Mouse (Mus musculus): ENCODE measurements around the gene H2afv. TPM values are rescaled to one million over a fixed set of nuclear protein-coding genes. Genes with fewer than 3 reads are reported as not detected.
A peak's percentile ranks its signal among the peaks of the same experiment; 100 is the strongest.

H2afv gene
- polyA plus RNA-seq, 1 experiment: 29.8 TPM

- H3K27ac ChIP-seq (ENCODE audit: insufficient read depth, low read length): no peak overlapping the region
- H3K27me3 ChIP-seq (ENCODE audit: control insufficient read depth, insufficient read depth, low read length): no peaks in the 10 kb centered on the region
- TF ChIP-seq POLR2A (IDR thresholded peaks at IDR 0.05; ENCODE audit: low read depth, low read length) (no peak), CTCF (IDR thresholded peaks at IDR 0.05; ENCODE audit: extremely low read depth, insufficient read depth, insufficient read length, insufficient replicate concordance) (no peak)
- no peaks in the 10 kb centered on the region for H3K36me3 ChIP-seq (ENCODE audit: control insufficient read depth, insufficient read depth, low read length)
- H3K4me1 ChIP-seq (ENCODE audit: control insufficient read depth, insufficient read depth, insufficient read length): peaks cover 2% of the 10 kb centered on the region; the same call in 1 of the 2 replicates
- 78% methylated on average over 4 of the region's 4 CpGs for WGBS
- no peak overlapping the region for H3K4me3 ChIP-seq (ENCODE audit: extremely low read depth, insufficient read depth, insufficient read length)
- no peak for DNase-seq (ENCODE audit: low read depth in 1 of 2, low spot score in 2 of 2)
These were observed 3.2 kb upstream of the H2afv start for GRCm38 (mm10) chr11:6447493-6447892.

- Histone ChIP-seq H3K27me3 (ENCODE audit: control insufficient read depth, insufficient read depth, low read length) (no peaks in the 10 kb centered on the region), H3K36me3 (ENCODE audit: control insufficient read depth, insufficient read depth, low read length) (no peaks in the 10 kb centered on the region), H3K4me3 (ENCODE audit: extremely low read depth, insufficient read depth, insufficient read length) (no peak overlapping the region), H3K27ac (ENCODE audit: insufficient read depth, low read length) (no peak overlapping the region), H3K4me1 (ENCODE audit: control insufficient read depth, insufficient read depth, insufficient read length) (peaks cover 2% of the 10 kb centered on the region; the same call in 1 of the 2 replicates)
- no peak for DNase-seq (ENCODE audit: low read depth in 1 of 2, low spot score in 2 of 2)
- TF ChIP-seq POLR2A (IDR thresholded peaks at IDR 0.05; ENCODE audit: low read depth, low read length) (no peak), CTCF (IDR thresholded peaks at IDR 0.05; ENCODE audit: extremely low read depth, insufficient read depth, insufficient read length, insufficient replicate concordance) (no peak)
- 91% methylated on average over 7 of the region's 7 CpGs for WGBS
These were observed 1.7 kb upstream of the H2afv start for GRCm38 (mm10) chr11:6445951-6446350.

- no peak for DNase-seq (ENCODE audit: low read depth in 1 of 2, low spot score in 2 of 2)
- Histone ChIP-seq H3K4me3 (ENCODE audit: extremely low read depth, insufficient read depth, insufficient read length) (no peak overlapping the region), H3K4me1 (ENCODE audit: control insufficient read depth, insufficient read depth, insufficient read length) (peaks cover 2% of the 10 kb centered on the region; the same call in 1 of the 2 replicates), H3K36me3 (ENCODE audit: control insufficient read depth, insufficient read depth, low read length) (no peaks in the 10 kb centered on the region), H3K27me3 (ENCODE audit: control insufficient read depth, insufficient read depth, low read length) (no peaks in the 10 kb centered on the region), H3K27ac (ENCODE audit: insufficient read depth, low read length) (no peak overlapping the region)
- TF ChIP-seq CTCF (IDR thresholded peaks at IDR 0.05; ENCODE audit: extremely low read depth, insufficient read depth, insufficient read length, insufficient replicate concordance) (no peak), POLR2A (IDR thresholded peaks at IDR 0.05; ENCODE audit: low read depth, low read length) (no peak)
- WGBS: 90% methylated on average over 4 of the region's 4 CpGs
These were observed 1.2 kb upstream of the H2afv start for GRCm38 (mm10) chr11:6445441-6445840.

GRCm38 (mm10) chr11:6443727-6444076, 541 bp downstream of the H2afv start:
- no peak for DNase-seq (ENCODE audit: low read depth in 1 of 2, low spot score in 2 of 2)
- TF ChIP-seq CTCF (IDR thresholded peaks at IDR 0.05; ENCODE audit: extremely low read depth, insufficient read depth, insufficient read length, insufficient replicate concordance) (no peak), POLR2A (IDR thresholded peaks at IDR 0.05; ENCODE audit: low read depth, low read length) (no peak)
- under 1% methylated on average over 10 of the region's 10 CpGs for WGBS
- no peaks in the 10 kb centered on the region for H3K36me3 ChIP-seq (ENCODE audit: control insufficient read depth, insufficient read depth, low read length)
- no peaks in the 10 kb centered on the region for H3K27me3 ChIP-seq (ENCODE audit: control insufficient read depth, insufficient read depth, low read length)
- peak overlapping the region; percentile 98 for H3K27ac ChIP-seq (ENCODE audit: insufficient read depth, low read length)
- H3K4me1 ChIP-seq (ENCODE audit: control insufficient read depth, insufficient read depth, insufficient read length): peaks cover 2% of the 10 kb centered on the region; the same call in 1 of the 2 replicates
- peak overlapping the region; percentile 92 for H3K4me3 ChIP-seq (ENCODE audit: extremely low read depth, insufficient read depth, insufficient read length)

GRCm38 (mm10) chr11:6443102-6443501, 1.1 kb downstream of the H2afv start:
- TF ChIP-seq CTCF (IDR thresholded peaks at IDR 0.05; ENCODE audit: extremely low read depth, insufficient read depth, insufficient read length, insufficient replicate concordance) (no peak), POLR2A (IDR thresholded peaks at IDR 0.05; ENCODE audit: low read depth, low read length) (no peak)
- H3K27me3 ChIP-seq (ENCODE audit: control insufficient read depth, insufficient read depth, low read length): no peaks in the 10 kb centered on the region
- H3K4me3 ChIP-seq (ENCODE audit: extremely low read depth, insufficient read depth, insufficient read length): peak overlapping the region; percentile 18; the same call in 1 of the 2 replicates
- H3K4me1 ChIP-seq (ENCODE audit: control insufficient read depth, insufficient read depth, insufficient read length): peaks cover 2% of the 10 kb centered on the region; the same call in 1 of the 2 replicates
- H3K36me3 ChIP-seq (ENCODE audit: control insufficient read depth, insufficient read depth, low read length): no peaks in the 10 kb centered on the region
- no peak for DNase-seq (ENCODE audit: low read depth in 1 of 2, low spot score in 2 of 2)
- 48% methylated on average over 4 of the region's 4 CpGs for WGBS
- H3K27ac ChIP-seq (ENCODE audit: insufficient read depth, low read length): no peak overlapping the region

- H3K4me1 ChIP-seq (ENCODE audit: control insufficient read depth, insufficient read depth, insufficient read length): peaks cover 2% of the 10 kb centered on the region; the same call in 1 of the 2 replicates
- H3K4me3 ChIP-seq (ENCODE audit: extremely low read depth, insufficient read depth, insufficient read length): no peak overlapping the region; the same call in 1 of the 2 replicates
- H3K27ac ChIP-seq (ENCODE audit: insufficient read depth, low read length): no peak overlapping the region
- TF ChIP-seq POLR2A (IDR thresholded peaks at IDR 0.05; ENCODE audit: low read depth, low read length) (no peak), CTCF (IDR thresholded peaks at IDR 0.05; ENCODE audit: extremely low read depth, insufficient read depth, insufficient read length, insufficient replicate concordance) (no peak)
- 92% methylated on average over 4 of the region's 4 CpGs for WGBS
- no peak for DNase-seq (ENCODE audit: low read depth in 1 of 2, low spot score in 2 of 2)
- no peaks in the 10 kb centered on the region for H3K27me3 ChIP-seq (ENCODE audit: control insufficient read depth, insufficient read depth, low read length)
- H3K36me3 ChIP-seq (ENCODE audit: control insufficient read depth, insufficient read depth, low read length): peaks cover 3% of the 10 kb centered on the region; the same call in 1 of the 2 replicates
These were observed 1.7 kb downstream of the H2afv start for GRCm38 (mm10) chr11:6442566-6442965.

- peaks cover 4% of the 10 kb centered on the region; the same call in 1 of the 2 replicates for H3K36me3 ChIP-seq (ENCODE audit: control insufficient read depth, insufficient read depth, low read length)
- no peak for DNase-seq (ENCODE audit: low read depth in 1 of 2, low spot score in 2 of 2)
- 96% methylated on average over 4 of the region's 4 CpGs for WGBS
- H3K27ac ChIP-seq (ENCODE audit: insufficient read depth, low read length): no peak overlapping the region
- H3K27me3 ChIP-seq (ENCODE audit: control insufficient read depth, insufficient read depth, low read length): no peaks in the 10 kb centered on the region
- peaks cover 2% of the 10 kb centered on the region; the same call in 1 of the 2 replicates for H3K4me1 ChIP-seq (ENCODE audit: control insufficient read depth, insufficient read depth, insufficient read length)
- no peak overlapping the region for H3K4me3 ChIP-seq (ENCODE audit: extremely low read depth, insufficient read depth, insufficient read length)
- no peak for TF ChIP-seq POLR2A (IDR thresholded peaks at IDR 0.05; ENCODE audit: low read depth, low read length)
- no peak for TF ChIP-seq CTCF (IDR thresholded peaks at IDR 0.05; ENCODE audit: extremely low read depth, insufficient read depth, insufficient read length, insufficient replicate concordance)
These were observed 4.1 kb downstream of the H2afv start for GRCm38 (mm10) chr11:6440171-6440570.

Measured in spleen, adult 2 months (tissue).